Mouse (Mus musculus) heart, adult 9 months (tissue): ENCODE results near the gene Dlk2.

Experiments used
- DNase-seq, 2 experiments: peaks; one replicate each; pipeline ENCODE4 v3.0.0; 2022; ENCODE audit warnings: low spot score in 2 of 2

Dlk2 gene

GRCm38 (mm10) chr17:46322046-46322823, 25.0 kb downstream of the Dlk2 start:
- DNase-seq, result no peak

DNA sequence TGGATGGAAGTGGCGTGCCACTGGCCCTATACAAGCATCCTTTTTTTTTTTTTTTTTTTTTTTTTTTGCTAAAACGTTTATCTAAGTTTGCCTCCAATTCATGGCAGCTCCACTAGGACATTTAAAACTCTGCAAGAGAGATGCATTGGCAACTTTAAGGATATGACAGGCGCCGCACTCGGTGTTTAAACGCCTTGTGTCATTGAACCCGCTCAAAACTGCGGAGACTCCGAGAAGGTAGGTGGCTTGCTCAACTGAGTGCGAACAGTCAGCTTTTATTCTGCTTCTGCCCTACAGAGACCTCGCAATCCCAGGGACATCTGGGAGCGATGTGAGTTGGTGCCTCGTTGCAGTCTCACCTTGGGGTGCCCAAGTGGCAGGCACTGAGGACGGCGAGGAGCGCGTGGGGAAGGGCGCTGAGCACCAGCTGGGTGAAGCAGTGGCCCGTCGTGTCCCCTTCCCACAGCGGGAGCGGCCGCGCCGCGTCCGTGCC, 30.2 kb downstream of the Dlk2 start:
- DNase-seq, result no peak

DNA sequence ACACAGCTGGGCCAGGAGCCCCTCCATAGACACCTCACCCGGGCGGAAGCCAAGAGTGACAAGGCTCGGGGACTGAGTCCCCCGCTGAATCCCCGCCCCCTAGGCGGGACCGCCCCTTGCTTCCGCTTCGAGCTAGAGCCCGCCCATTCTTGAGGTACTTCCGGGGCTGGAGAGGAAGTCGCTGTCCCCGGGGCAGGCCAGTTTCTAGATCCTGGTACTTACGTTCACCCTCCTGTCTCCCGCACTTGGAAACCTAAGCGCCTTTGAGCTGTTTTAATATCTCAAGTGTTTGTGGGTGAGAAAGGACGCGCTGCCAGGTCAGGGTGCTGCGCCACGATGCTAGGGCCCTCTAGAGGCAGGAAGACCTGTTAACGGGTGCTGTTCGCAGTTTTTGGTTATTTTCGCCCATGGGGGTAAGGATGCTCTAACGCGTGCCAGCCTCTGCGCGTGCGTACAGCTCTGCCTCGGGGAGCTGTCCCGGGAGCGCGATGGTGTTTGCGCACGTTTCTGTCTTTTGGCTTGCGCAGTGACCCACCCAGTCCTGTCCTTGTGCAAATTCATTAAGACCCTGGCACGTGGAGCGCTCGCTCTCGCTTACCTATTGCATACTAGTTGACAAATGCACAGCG, 30.8 kb downstream of the Dlk2 start, which contains the start of gene Abcc10:
Gene Abcc10, minus strand, starts transcription at position 447 of the 629 bp plus-strand sequence.
- DNase-seq, result peak; percentile 97 to 98

- DNase-seq, result no peak
Observed at GRCm38 (mm10) chr17:46328723-46329122, 31.5 kb downstream of the Dlk2 start.

- DNase-seq, result no peak
Observed at GRCm38 (mm10) chr17:46336475-46336874, 39.3 kb downstream of the Dlk2 start.

DNA sequence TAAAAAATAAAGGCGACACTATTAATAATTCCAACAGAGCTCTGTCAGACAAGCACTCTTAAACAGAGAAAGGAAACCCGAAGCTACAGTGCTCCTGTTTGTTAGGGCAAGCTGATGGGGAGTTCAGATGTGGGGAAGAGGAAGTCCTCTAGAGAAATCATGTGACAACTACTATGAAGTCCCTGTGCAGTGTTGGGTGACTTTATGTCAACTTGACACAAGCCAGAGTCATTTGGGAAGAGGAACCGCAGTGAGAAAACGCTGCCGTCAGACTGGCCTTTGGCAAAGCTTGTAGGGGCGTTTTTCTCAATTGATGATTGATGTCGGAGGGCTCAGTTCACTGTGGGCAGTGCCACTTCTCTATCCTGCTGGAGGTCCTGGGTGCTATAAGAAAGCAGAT, 44.0 kb downstream of the Dlk2 start:
- peak in 1 of 2 experiments; percentile 24 for DNase-seq

GRCm38 (mm10) chr17:46351026-46351700, 53.9 kb downstream of the Dlk2 start:
- DNase-seq, result no peak
